Mouse (Mus musculus): ENCODE results near the gene Prpf40a.

GRCm38 (mm10) chr2:53129070-53129469, 62.0 kb downstream of the Prpf40a start:
- TF ChIP-seq CTCF (IDR thresholded peaks at IDR 0.05; ENCODE audit: low read depth, low read length) (no peak), GATA1 (IDR thresholded peaks at IDR 0.05; ENCODE audit: borderline replicate concordance, low read length) (no peak)
